Comparison of ENCODE assay signal across 22 mouse cellular contexts in genomic region chr16:93061475-93062179, GRCm38 (mm10).
"Had no signal": no experiment of that assay in that cellular context is flagged by ENCODE, and none has a peak within 500 bp of the region (broad histone marks: within the 10 kb centered on the region; RNA-seq: fewer than 3 reads in every experiment).

No protein-coding gene starts in this region.

- H3K4me3 ChIP-seq: lung, embryonic 15.5 days; midbrain, embryonic 10.5 days; midbrain, embryonic 12.5 days; myocyte; neural tube, embryonic 13.5 days; neural tube, embryonic 15.5 days had no signal

- H3K27ac ChIP-seq: lung, embryonic 15.5 days; macrophage; midbrain, embryonic 10.5 days; midbrain, embryonic 12.5 days; neural tube, embryonic 13.5 days; neural tube, embryonic 15.5 days had no signal

- DNase-seq: lung, adult 2 months; lung, postnatal 14 days; lung, postnatal 36 days; midbrain, embryonic 14.5 days; retina, postnatal 1 day; right cerebral cortex, adult 18-20 months; right cerebral cortex, postnatal 25 days; right cerebral cortex, postnatal 4 days; spleen, adult 18-20 months; thymus, adult 18-20 months; thymus, postnatal 25 days; thymus, postnatal 4 days had no signal

- H3K9me3 ChIP-seq: lung, embryonic 15.5 days; midbrain, embryonic 10.5 days; midbrain, embryonic 12.5 days; neural tube, embryonic 13.5 days; neural tube, embryonic 15.5 days had no signal

- H3K4me2 ChIP-seq: lung, embryonic 15.5 days; midbrain, embryonic 12.5 days; neural tube, embryonic 13.5 days; neural tube, embryonic 15.5 days had no signal

- H3K9ac ChIP-seq: lung, embryonic 15.5 days; midbrain, embryonic 12.5 days; neural tube, embryonic 13.5 days; neural tube, embryonic 15.5 days had no signal

- H3K4me1 ChIP-seq: lung, embryonic 15.5 days; megakaryocyte, embryonic 14.5 days; midbrain, embryonic 10.5 days; midbrain, embryonic 12.5 days; neural tube, embryonic 13.5 days; neural tube, embryonic 15.5 days had no signal

- H3K27me3 ChIP-seq: lung, embryonic 15.5 days; midbrain, embryonic 12.5 days; neural tube, embryonic 13.5 days; neural tube, embryonic 15.5 days had no signal

- H3K36me3 ChIP-seq: lung, embryonic 15.5 days; midbrain, embryonic 10.5 days; midbrain, embryonic 12.5 days; neural tube, embryonic 13.5 days; neural tube, embryonic 15.5 days had no signal

- ATAC-seq: lung, postnatal 0 days; midbrain, embryonic 16.5 days had no signal
